Mouse (Mus musculus) heart, embryonic 16.5 days (tissue): ENCODE results near the gene Ubald2. TPM values are rescaled to one million over a fixed set of nuclear protein-coding genes. Genes with fewer than 3 reads are reported as not detected.
A peak's percentile ranks its signal among the peaks of the same experiment; 100 is the strongest.

Source experiments
- ATAC-seq: fragments of 200-750 bp; cut with Nextera tagmentation; replicated peaks from 2 replicates; pipeline ENCODE4 v1.8.0; 2017; ENCODE audit warnings: moderate number of reproducible peaks; ENCODE audit not compliant: insufficient read depth, low FRiP score; ENCODE audit errors: extremely low read depth
- H3K27ac ChIP-seq: fragments of 300-500 bp; sonication (generic); 2 replicates; pipeline ENCODE4 v1.5.1; 2014; ENCODE audit warnings: mild to moderate bottlenecking, low read length, control low read depth, moderate library complexity
- H3K27me3 ChIP-seq: fragments of 300-500 bp; sonication (generic); 2 replicates; pipeline ENCODE4 v1.6.1; 2014; ENCODE audit warnings: low read length, mixed read lengths; ENCODE audit not compliant: control insufficient read depth, insufficient read depth
- H3K36me3 ChIP-seq: fragments of 300-500 bp; sonication (generic); 2 replicates; pipeline ENCODE4 v1.6.1; 2014; ENCODE audit not compliant: control insufficient read depth, insufficient read depth
- H3K4me1 ChIP-seq: fragments of 300-500 bp; sonication (generic); 2 replicates; pipeline ENCODE4 v1.6.1; 2014; ENCODE audit warnings: low read length, mixed read lengths; ENCODE audit not compliant: control insufficient read depth, insufficient read depth
- H3K4me2 ChIP-seq: fragments of 300-500 bp; sonication (generic); 2 replicates; pipeline ENCODE4 v1.6.1; 2014; ENCODE audit warnings: low read depth, mild to moderate bottlenecking, control low read depth, low read length
- H3K4me3 ChIP-seq: fragments of 300-500 bp; sonication (generic); 2 replicates; pipeline ENCODE4 v1.5.1; 2014; ENCODE audit warnings: mild to moderate bottlenecking, control low read depth, low read length
- H3K9ac ChIP-seq: fragments of 300-500 bp; sonication (generic); 2 replicates; pipeline ENCODE4 v1.6.1; 2014; ENCODE audit warnings: low read length, control low read depth
- H3K9me3 ChIP-seq: fragments of 300-500 bp; sonication (generic); replicated peaks from 2 replicates; pipeline ENCODE4 v1.6.1; 2016; ENCODE audit warnings: low read length; ENCODE audit not compliant: control insufficient read depth
- WGBS: fragments of 180-500 bp; shearing (Covaris S2); extraction: QIAGEN DNeasy Blood & Tissue Kit; methylation state at CpG from one replicate; pipeline ENCODE4 v1.1.7; 2014; 5-methylcytosine and 5-hydroxymethylcytosine counted together
- polyA plus RNA-seq: library from polyadenylated mRNA; unstranded; fragments of >200 nt; fragmentation: Nextera tagmentation; extraction: Ambion mirVana; gene quantifications from 2 replicates; pipeline ENCODE4 v1.2.1, GENCODE M21; 2015

Ubald2 gene
- polyA plus RNA-seq, 1 experiment from 2014 or later: 35.4 TPM

GRCm38 (mm10) chr11:116443935-116444334, 10.0 kb downstream of the Ubald2 start:
- 86% methylated on average over 6 of the region's 6 CpGs for WGBS
- peaks cover 11% of the 10 kb centered on the region for H3K4me1 ChIP-seq
- ATAC-seq: no peak

GRCm38 (mm10) chr11:116445596-116446307, 11.9 kb downstream of the Ubald2 start:
- 27% methylated on average over 16 of the region's 16 CpGs for WGBS
- Histone ChIP-seq H3K36me3 (no peaks in the 10 kb centered on the region), H3K27ac (no peak overlapping the region), H3K4me2 (peak overlapping the region; percentile 16; the same call in 1 of the 2 replicates), H3K27me3 (peaks cover 13% of the 10 kb centered on the region), H3K4me1 (peaks cover 5% of the 10 kb centered on the region), H3K4me3 (no peak overlapping the region), H3K9ac (no peak overlapping the region), H3K9me3 (peaks cover 11% of the 10 kb centered on the region; the same call in 1 of the 2 replicates)
- ATAC-seq: peak; percentile 66; the same call in 1 of the 2 replicates

More at GRCm38 (mm10) chr11:116443935-116444334, 10.0 kb downstream of the Ubald2 start:
- Histone ChIP-seq H3K27me3 (peaks cover 13% of the 10 kb centered on the region), H3K4me3 (no peak overlapping the region), H3K4me2 (no peak overlapping the region), H3K9me3 (no peaks in the 10 kb centered on the region), H3K9ac (no peak overlapping the region), H3K36me3 (peaks cover 8% of the 10 kb centered on the region), H3K27ac (no peak overlapping the region)

GRCm38 (mm10) chr11:116446308-116446887, 12.5 kb downstream of the Ubald2 start:
- ATAC-seq: 0 out of 2 replicates have a peak, but pooled peaks have one; percentile 9
- H3K9ac ChIP-seq: no peak overlapping the region
- WGBS: 9% methylated on average over 19 of the region's 19 CpGs
- peaks cover 13% of the 10 kb centered on the region for H3K27me3 ChIP-seq
- no peak overlapping the region for H3K27ac ChIP-seq
- H3K4me1 ChIP-seq: peaks cover 3% of the 10 kb centered on the region; the same call in 1 of the 2 replicates
- no peaks in the 10 kb centered on the region for H3K36me3 ChIP-seq
- H3K4me2 ChIP-seq: no peak overlapping the region
- peaks cover 11% of the 10 kb centered on the region; the same call in 1 of the 2 replicates for H3K9me3 ChIP-seq
- H3K4me3 ChIP-seq: no peak overlapping the region

DNA sequence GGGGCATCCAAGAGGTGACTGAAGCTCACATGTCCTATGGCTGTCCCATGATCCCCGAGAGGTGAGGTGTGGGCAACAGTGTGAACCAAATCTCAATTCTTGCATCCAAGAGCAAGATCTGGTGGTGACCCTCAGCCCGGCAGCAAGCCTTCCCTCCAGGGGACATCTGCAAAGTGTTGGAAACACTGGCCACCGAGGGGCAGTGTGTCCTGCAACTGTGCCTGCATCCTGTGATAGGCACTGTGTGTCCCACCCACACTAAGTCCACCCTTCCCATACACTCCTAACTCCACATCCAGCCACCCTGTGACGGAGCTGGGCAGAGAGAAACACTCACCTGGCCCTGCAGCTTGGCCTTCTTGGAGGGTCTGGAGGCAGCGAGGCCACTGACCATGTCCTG, 13.9 kb downstream of the Ubald2 start:
- no peak overlapping the region for H3K4me2 ChIP-seq
- WGBS: 69% methylated on average over 5 of the region's 5 CpGs
- H3K4me1 ChIP-seq: peaks cover 3% of the 10 kb centered on the region; the same call in 1 of the 2 replicates
- no peak for ATAC-seq
- H3K27me3 ChIP-seq: peaks cover 13% of the 10 kb centered on the region
- H3K36me3 ChIP-seq: no peaks in the 10 kb centered on the region
- peaks cover 11% of the 10 kb centered on the region; the same call in 1 of the 2 replicates for H3K9me3 ChIP-seq
- H3K9ac ChIP-seq: no peak overlapping the region
- H3K4me3 ChIP-seq: no peak overlapping the region
- no peak overlapping the region for H3K27ac ChIP-seq

- H3K9me3 ChIP-seq: peaks cover 11% of the 10 kb centered on the region; the same call in 1 of the 2 replicates
- no peak overlapping the region for H3K27ac ChIP-seq
- H3K9ac ChIP-seq: no peak overlapping the region
- no peak for ATAC-seq
- no peaks in the 10 kb centered on the region for H3K36me3 ChIP-seq
- H3K27me3 ChIP-seq: peaks cover 13% of the 10 kb centered on the region
- H3K4me1 ChIP-seq: peaks cover 3% of the 10 kb centered on the region; the same call in 1 of the 2 replicates
- WGBS: 95% methylated on average over 3 of the region's 3 CpGs
- no peak overlapping the region for H3K4me3 ChIP-seq
- no peak overlapping the region for H3K4me2 ChIP-seq
Measured at GRCm38 (mm10) chr11:116449341-116449740, 15.4 kb downstream of the Ubald2 start.

DNA sequence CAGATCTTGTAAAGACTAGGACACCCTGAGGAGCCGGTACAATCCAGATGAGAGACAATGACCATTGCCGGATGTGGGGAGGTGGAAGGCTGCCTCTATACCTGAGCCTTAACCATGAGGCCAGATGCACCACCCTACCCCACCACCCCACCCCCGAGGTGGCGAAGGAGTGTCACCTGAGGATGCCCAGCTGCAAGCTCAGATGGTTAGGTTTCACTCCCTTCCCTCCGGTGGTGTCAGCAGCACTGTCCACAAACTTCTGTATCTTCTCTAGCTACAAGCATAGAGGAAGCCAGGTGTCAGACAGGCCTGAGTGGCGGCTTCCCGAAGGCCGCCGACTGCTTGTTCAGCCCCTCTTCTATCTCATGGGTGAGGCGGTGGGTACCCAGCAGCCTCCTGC, 20.0 kb downstream of the Ubald2 start:
- Histone ChIP-seq H3K4me2 (no peak overlapping the region), H3K36me3 (no peaks in the 10 kb centered on the region), H3K27me3 (peaks cover 2% of the 10 kb centered on the region; the same call in 1 of the 2 replicates), H3K9me3 (peaks cover 11% of the 10 kb centered on the region; the same call in 1 of the 2 replicates), H3K4me3 (no peak overlapping the region), H3K27ac (no peak overlapping the region), H3K9ac (no peak overlapping the region), H3K4me1 (no peaks in the 10 kb centered on the region)
- no peak for ATAC-seq
- WGBS: 79% methylated on average over 10 of the region's 10 CpGs

- Histone ChIP-seq H3K9me3 (no peaks in the 10 kb centered on the region), H3K27ac (no peak overlapping the region), H3K4me2 (no peak overlapping the region), H3K9ac (no peak overlapping the region), H3K4me3 (no peak overlapping the region), H3K27me3 (peaks cover 2% of the 10 kb centered on the region; the same call in 1 of the 2 replicates), H3K4me1 (no peaks in the 10 kb centered on the region), H3K36me3 (no peaks in the 10 kb centered on the region)
- WGBS: 79% methylated on average over 8 of the region's 8 CpGs
- ATAC-seq: no peak
Measured at GRCm38 (mm10) chr11:116456234-116456633, 22.3 kb downstream of the Ubald2 start.

- no peaks in the 10 kb centered on the region for H3K4me1 ChIP-seq
- no peak for ATAC-seq
- H3K9ac ChIP-seq: no peak overlapping the region
- no peak overlapping the region for H3K27ac ChIP-seq
- no peak overlapping the region for H3K4me3 ChIP-seq
- no peaks in the 10 kb centered on the region for H3K36me3 ChIP-seq
- H3K9me3 ChIP-seq: no peaks in the 10 kb centered on the region
- H3K27me3 ChIP-seq: peaks cover under 1% of the 10 kb centered on the region; the same call in 1 of the 2 replicates
- no peak overlapping the region for H3K4me2 ChIP-seq
- 70% methylated on average over 4 of the region's 4 CpGs for WGBS
Measured at GRCm38 (mm10) chr11:116459786-116460185, 25.9 kb downstream of the Ubald2 start.

- 0 out of 2 replicates have a peak, but pooled peaks cover 2% of the 10 kb centered on the region for H3K27me3 ChIP-seq
- 48% methylated on average over 5 of the region's 5 CpGs for WGBS
- no peaks in the 10 kb centered on the region for H3K4me1 ChIP-seq
Measured at GRCm38 (mm10) chr11:116463338-116463737, 29.4 kb downstream of the Ubald2 start.

More at GRCm38 (mm10) chr11:116463338-116463737, 29.4 kb downstream of the Ubald2 start:
- Histone ChIP-seq H3K27ac (no peak overlapping the region), H3K4me3 (no peak overlapping the region), H3K4me2 (no peak overlapping the region), H3K9ac (no peak overlapping the region), H3K9me3 (no peaks in the 10 kb centered on the region), H3K36me3 (no peaks in the 10 kb centered on the region)
- no peak for ATAC-seq
